Mouse (Mus musculus): ENCODE measurements around the gene Cabp1. TPM values are rescaled to one million over a fixed set of nuclear protein-coding genes. Genes with fewer than 3 reads are reported as not detected.
A peak's percentile ranks its signal among the peaks of the same experiment; 100 is the strongest.

The Cabp1 gene
- polyA plus RNA-seq, 1 experiment, result 3.3 TPM

DNA sequence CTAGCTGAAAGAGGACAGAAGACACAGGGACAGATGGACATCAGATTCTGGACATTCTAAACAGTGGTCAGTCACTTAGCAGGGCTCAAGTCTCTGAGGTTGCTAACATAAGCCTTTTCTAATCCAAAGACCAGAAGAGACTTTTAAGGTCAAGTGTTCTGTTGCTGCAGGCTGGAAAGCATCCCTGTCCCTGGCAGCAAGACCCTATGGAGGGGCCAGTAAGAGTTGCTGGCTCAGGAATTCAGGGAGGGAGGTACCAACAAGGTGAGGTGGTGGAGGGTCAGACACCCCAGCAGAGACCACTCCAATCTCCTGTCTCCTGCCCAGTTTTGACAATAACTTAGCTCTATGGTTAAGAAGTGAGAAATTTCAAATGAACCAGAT lies 47.4 kb downstream of the Cabp1 start:
- no peak for TF ChIP-seq CTCF (IDR thresholded peaks at IDR 0.05; ENCODE audit: borderline replicate concordance, insufficient read depth, low read length)
- no peaks in the 10 kb centered on the region for H3K4me1 ChIP-seq (ENCODE audit: control insufficient read depth, insufficient read depth, low read length)
- no peak overlapping the region for H3K27ac ChIP-seq (ENCODE audit: insufficient read depth, low read length)

DNA sequence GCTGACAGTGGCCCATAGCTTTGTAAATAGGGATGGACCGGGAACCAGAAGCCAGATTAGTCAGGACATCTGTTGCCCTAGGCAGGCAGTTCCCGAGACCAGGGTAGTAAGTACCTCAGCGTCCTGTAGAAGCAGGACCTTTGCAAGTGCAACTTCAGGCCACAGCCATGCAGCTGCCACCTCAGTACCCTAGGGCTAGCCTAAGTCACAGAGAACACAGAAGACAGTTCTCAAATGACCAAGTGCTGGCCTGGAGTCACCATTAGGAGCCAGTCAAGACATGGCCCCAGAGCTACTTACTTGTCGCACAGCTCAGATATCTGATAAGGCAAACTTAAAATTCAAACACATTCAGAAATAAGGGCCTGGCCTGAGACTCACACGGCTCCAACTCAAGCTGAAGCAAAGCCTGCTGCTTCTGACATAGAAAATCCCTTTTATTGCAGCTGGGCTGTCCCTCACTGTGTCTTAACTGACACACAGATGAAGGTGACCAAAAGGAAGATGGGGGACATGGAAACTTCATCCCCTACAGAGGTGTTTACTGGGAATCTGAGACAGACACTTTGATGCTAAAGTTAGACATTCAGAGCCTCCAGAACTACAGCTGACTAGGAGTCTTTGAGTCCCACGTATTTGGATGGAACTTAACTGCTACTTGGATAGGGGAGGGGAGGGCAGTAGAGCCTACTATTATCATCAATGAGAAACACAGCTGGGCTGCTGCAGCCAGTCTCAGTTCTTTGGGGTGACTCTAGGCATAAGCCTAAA lies 48.0 kb downstream of the Cabp1 start:
- no peak overlapping the region for H3K27ac ChIP-seq (ENCODE audit: insufficient read depth, low read length)
- TF ChIP-seq CTCF (IDR thresholded peaks at IDR 0.05; ENCODE audit: borderline replicate concordance, insufficient read depth, low read length) (no peak), POLR2A (IDR thresholded peaks at IDR 0.05; ENCODE audit: low read depth, low read length) (no peak)
- no peaks in the 10 kb centered on the region for H3K4me1 ChIP-seq (ENCODE audit: control insufficient read depth, insufficient read depth, low read length)
- no peak overlapping the region for H3K4me3 ChIP-seq (ENCODE audit: insufficient read depth, low read length)

More for the DNA sequence above, 47.4 kb downstream of the Cabp1 start:
- H3K4me3 ChIP-seq (ENCODE audit: insufficient read depth, low read length), result no peak overlapping the region

GRCm38 (mm10) chr5:115145253-115145968 lies 48.8 kb downstream of the Cabp1 start:
- no peaks in the 10 kb centered on the region for H3K4me1 ChIP-seq (ENCODE audit: control insufficient read depth, insufficient read depth, low read length)
- H3K27ac ChIP-seq (ENCODE audit: insufficient read depth, low read length), result no peak overlapping the region
- no peak overlapping the region for H3K4me3 ChIP-seq (ENCODE audit: insufficient read depth, low read length)
- no peak for TF ChIP-seq CTCF (IDR thresholded peaks at IDR 0.05; ENCODE audit: borderline replicate concordance, insufficient read depth, low read length)
- TF ChIP-seq POLR2A (IDR thresholded peaks at IDR 0.05; ENCODE audit: low read depth, low read length), result no peak

DNA sequence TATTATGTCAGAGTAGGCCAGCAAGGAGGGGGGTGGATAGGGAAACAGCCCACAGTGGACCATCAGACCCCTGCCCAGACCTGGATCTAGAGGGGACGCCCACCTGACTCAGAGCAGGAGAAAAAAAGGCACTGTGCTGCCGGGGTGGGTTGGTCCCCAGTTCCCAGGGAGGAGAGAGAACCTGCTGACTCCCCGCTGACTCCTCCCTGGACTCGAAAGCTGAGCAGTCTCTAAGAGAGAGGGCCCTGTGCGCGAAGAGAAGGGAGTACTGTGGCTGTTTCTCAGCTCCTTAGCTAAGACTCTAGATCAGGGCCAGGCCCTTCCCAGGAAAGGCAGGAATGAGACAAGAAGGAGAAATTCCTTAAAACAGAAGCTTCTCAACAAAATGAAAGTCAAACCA lies 49.7 kb downstream of the Cabp1 start:
- Histone ChIP-seq H3K4me1 (ENCODE audit: control insufficient read depth, insufficient read depth, low read length) (no peaks in the 10 kb centered on the region), H3K27ac (ENCODE audit: insufficient read depth, low read length) (no peak overlapping the region)
- TF ChIP-seq CTCF (IDR thresholded peaks at IDR 0.05; ENCODE audit: borderline replicate concordance, insufficient read depth, low read length), result no peak
- no peak for TF ChIP-seq POLR2A (IDR thresholded peaks at IDR 0.05; ENCODE audit: low read depth, low read length)

DNA sequence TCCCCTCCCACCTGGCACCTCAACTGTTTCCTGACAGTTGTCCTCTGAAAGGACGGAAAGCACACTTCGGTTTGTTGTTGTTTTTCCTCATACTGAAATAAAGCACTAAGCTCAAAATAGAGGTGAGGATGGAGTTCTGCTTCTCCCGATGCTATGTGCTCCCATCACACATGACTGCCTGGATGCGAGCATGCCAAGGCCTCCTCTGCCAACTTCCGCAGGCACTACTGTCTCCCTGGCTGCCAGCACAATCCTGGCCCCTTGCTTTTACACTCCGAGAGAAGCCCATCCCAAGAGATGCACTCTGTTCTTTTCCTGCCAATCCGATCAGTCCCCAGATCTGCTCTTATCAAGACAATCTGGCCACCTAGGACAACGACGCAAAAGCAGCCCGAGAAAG lies 50.6 kb downstream of the Cabp1 start:
- no peak overlapping the region for H3K27ac ChIP-seq (ENCODE audit: insufficient read depth, low read length)
- TF ChIP-seq POLR2A (IDR thresholded peaks at IDR 0.05; ENCODE audit: low read depth, low read length), result no peak
- TF ChIP-seq CTCF (IDR thresholded peaks at IDR 0.05; ENCODE audit: borderline replicate concordance, insufficient read depth, low read length), result no peak
- H3K4me3 ChIP-seq (ENCODE audit: insufficient read depth, low read length), result no peak overlapping the region
- no peaks in the 10 kb centered on the region for H3K4me1 ChIP-seq (ENCODE audit: control insufficient read depth, insufficient read depth, low read length)

More for the DNA sequence above, 49.7 kb downstream of the Cabp1 start:
- no peak overlapping the region for H3K4me3 ChIP-seq (ENCODE audit: insufficient read depth, low read length)

DNA sequence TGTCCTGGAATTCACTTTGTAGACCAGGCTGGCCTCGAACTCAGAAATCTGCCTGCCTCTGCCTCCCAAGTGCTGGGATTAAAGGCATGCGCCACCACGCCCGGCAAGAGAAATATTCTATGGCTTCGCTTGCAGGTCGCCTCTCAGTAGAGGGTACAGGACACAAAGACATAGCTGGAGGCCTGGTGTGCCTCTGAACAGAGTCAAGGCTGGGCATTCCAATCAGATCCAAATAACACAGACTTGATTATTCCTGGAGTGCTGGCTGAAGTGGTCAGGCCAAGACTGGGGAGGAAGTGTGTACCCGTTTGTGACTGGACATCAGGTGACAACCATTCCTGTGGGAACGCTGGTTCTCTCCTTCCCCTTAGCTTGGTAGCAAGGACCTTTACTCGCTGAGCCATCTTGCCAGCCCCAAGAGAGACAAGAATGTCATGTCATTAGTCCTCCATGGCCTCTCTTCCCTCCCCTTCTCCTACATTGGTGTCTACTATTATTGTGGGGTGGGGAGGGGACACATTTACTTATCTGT lies 51.9 kb downstream of the Cabp1 start:
- H3K4me1 ChIP-seq (ENCODE audit: control insufficient read depth, insufficient read depth, low read length), result no peaks in the 10 kb centered on the region
- TF ChIP-seq CTCF (IDR thresholded peaks at IDR 0.05; ENCODE audit: borderline replicate concordance, insufficient read depth, low read length), result no peak
- TF ChIP-seq POLR2A (IDR thresholded peaks at IDR 0.05; ENCODE audit: low read depth, low read length), result no peak
- H3K4me3 ChIP-seq (ENCODE audit: insufficient read depth, low read length), result no peak overlapping the region
- no peak overlapping the region for H3K27ac ChIP-seq (ENCODE audit: insufficient read depth, low read length)

DNA sequence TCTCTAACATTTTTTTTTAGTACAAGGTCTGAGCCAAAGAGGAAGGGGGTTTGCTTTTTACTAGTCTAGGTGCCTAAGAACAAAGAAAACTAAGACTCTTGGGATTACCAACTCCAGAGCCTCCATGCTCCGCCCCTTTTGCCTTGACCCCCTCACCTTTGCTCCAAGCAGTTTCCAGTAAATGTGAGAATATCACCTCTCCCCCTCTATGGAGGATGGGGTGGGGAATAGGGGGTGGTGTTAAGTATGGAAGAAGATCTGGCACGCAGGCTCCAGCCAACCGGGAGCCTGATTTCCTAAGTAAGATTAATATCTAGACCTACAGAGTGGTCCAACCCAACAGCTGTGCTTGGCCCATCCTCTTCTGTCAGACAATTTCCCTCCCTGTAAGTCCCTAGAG lies 53.5 kb downstream of the Cabp1 start:
- Histone ChIP-seq H3K27ac (ENCODE audit: insufficient read depth, low read length) (no peak overlapping the region), H3K4me3 (ENCODE audit: insufficient read depth, low read length) (no peak overlapping the region), H3K4me1 (ENCODE audit: control insufficient read depth, insufficient read depth, low read length) (no peaks in the 10 kb centered on the region)
- no peak for TF ChIP-seq CTCF (IDR thresholded peaks at IDR 0.05; ENCODE audit: borderline replicate concordance, insufficient read depth, low read length)

DNA sequence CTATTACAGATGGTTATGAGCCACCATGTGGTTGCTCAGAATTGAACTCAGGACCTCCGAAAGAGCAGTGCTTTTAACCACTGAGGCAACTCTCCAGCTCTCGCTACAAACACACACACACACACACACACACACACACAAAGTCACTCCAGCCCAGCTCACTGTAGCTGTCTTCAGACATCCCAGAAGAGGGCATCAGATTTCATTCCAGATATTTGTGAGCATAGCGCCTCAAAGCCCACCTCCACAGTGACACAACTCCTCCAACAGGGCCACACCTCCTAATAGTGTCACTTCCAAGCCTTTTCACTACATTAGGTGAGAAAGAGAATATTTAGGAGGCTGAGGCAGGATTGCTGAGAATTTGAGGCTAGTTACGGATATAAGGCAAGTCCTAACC lies 55.1 kb downstream of the Cabp1 start:
- no peak overlapping the region for H3K4me3 ChIP-seq (ENCODE audit: insufficient read depth, low read length)
- H3K27ac ChIP-seq (ENCODE audit: insufficient read depth, low read length), result no peak overlapping the region
- no peaks in the 10 kb centered on the region for H3K4me1 ChIP-seq (ENCODE audit: control insufficient read depth, insufficient read depth, low read length)
- TF ChIP-seq CTCF (IDR thresholded peaks at IDR 0.05; ENCODE audit: borderline replicate concordance, insufficient read depth, low read length), result no peak
- TF ChIP-seq POLR2A (IDR thresholded peaks at IDR 0.05; ENCODE audit: low read depth, low read length), result no peak

DNA sequence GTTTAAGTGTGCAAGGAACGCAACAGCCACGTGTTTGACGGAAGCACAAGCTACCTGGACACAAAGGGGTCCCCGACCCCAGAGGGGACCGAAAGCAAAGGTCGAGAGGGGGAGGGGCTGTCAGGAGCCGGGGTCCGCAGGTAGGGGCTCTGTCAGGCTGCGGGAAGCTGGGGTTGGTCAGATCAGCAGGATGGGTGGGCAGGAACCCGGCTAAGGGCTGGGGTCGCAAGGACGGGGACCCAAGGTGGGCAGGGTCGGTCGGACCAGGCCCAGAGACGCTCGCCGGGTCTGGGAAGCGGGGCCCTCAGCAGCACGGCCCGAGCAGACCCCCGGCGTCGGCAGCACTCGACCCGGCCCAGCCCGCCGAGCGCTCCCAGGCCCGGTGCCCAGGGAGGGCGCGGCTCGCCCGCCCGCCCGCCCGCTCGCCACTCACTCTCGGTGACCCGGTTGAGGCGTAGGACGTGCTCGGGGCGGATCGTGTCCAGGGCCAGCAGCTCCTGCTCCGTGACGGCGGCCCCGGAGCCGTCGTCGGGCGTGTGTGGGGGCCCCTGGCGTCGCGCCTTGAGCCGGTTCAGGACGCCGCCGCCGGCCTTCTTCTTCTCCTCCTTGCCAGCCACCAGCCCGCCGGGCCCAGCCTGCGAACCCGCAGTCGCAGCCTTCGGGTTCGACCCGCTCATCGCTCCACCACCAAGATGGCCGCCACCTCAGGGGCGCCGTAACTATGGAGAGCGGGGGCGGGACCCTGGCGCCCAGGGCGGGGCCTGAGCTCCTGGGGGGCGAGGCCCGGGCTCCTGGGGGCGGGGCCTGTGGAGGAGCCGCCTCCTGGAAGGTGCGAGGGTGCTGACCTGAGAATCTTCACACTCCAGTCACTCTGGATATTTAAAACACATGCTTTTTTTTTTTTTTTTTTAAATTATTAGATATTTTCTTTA lies 59.7 kb downstream of the Cabp1 start, which contains the start of gene Unc119b:
TSS of gene Unc119b (minus strand) at position 742 of the 932 bp plus-strand sequence.
- Histone ChIP-seq H3K4me1 (ENCODE audit: control insufficient read depth, insufficient read depth, low read length) (no peaks in the 10 kb centered on the region), H3K4me3 (ENCODE audit: insufficient read depth, low read length) (peak within 1 kb of the TSS; percentile 91), H3K27ac (ENCODE audit: insufficient read depth, low read length) (no peak within 1 kb of the TSS)
- peak; percentile 69 for TF ChIP-seq POLR2A (IDR thresholded peaks at IDR 0.05; ENCODE audit: low read depth, low read length)
- TF ChIP-seq CTCF (IDR thresholded peaks at IDR 0.05; ENCODE audit: borderline replicate concordance, insufficient read depth, low read length), result no peak

Measured in embryonic fibroblast, embryonic 13.5 days (primary cell).